Mouse (Mus musculus): Measurements from ENCODE around the gene Ino80d.
"Not testable (repeated sequence)": the region's sequence is repeated elsewhere in the genome, so short reads cannot be mapped to it uniquely, and the experiment has no call there.

Gene Ino80d

DNA sequence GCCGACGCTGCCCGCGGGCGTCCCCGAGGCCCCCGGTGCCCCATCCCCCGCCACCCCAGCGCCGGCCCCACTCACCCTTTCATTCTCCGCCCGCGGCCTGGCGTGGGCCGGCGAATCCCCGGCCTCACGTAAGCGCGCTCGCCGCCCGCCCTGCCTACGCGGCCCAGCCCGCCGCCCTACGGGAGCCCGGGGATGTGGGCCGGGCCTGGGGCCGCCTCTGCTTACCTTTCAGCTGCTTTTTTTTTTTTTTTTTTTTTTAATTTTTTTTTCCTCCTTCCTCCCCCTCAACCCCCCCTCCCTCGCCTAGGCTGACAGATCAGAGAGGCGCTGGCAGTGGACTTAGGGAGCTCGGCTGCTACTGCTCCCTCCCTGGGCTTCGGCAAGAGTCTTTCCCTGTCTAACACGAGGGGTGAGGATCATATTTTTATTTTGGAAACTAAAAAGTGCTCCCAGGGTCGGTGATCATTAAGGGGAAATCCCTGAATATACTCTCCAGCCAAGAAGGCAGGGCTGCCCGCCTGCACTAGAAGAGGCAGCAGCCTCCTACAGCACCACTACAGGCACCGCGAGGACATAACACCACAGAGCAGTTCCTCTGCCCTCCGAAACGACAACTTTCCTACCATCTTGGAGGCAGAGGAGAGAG lies at the start of gene Ino80d:
Ino80d (minus strand) TSS at position 532 of the 646 bp plus-strand sequence.
- DNase-seq = peak; percentile 77 to 90

DNA sequence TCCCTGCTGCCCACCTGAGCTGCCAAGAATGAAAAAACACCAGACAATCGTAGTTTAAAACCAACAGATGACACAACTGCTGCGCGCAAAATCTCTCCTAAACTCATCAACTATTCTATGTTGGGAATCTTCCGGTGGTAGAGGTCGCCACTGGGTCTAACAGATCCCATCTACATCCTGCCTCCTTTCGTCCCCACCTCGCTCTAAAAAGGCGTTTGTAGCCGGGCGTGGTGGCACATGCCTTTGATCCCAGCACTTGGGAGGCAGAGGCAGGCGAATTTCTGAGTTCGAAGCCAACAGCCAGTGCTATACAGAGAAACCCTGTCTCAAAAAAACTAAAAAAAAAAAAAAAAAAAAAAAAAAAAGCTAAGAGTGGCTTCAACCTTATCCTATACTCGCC lies 25.8 kb upstream of the Ino80d start:
- no peak for DNase-seq

DNA sequence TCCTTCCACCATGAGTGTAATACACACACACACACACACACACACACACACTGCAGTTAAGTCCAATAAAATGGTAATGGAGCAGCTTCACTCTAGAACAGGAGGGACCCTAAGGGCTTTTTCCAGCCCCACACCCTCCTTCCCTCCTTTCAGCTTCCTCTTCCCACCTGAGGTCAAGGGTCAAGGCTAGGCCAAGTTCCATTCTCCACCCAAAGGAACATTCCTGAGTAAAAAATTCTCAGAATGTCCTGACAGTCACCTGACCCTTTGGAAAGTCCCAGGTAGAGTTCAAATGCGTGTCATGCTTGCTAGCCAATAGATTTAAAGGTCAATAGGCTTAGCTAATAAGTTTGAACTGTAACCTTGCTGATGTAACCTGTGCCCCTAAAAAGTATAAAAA lies 24.1 kb upstream of the Ino80d start:
- not testable (repeated sequence) for DNase-seq

DNA sequence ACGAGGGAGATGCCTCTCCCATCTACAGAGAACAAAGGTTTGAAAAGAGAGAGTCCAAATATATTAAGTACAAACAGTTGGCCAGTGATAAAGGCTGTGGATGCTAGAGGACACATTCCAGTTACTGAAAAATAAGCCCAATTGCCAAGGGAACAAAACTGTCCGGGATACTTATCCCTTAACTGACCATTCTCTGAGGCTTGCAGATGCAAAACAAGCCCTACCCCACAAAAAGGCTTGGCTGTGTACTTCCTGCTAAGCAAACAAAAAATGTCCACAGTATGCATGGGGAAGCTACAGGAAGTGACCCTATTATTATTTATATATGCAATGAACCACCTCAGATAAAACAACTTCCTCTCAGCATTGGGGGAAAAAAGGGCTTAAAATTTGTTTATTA lies 23.5 kb upstream of the Ino80d start:
- no peak for DNase-seq

DNA sequence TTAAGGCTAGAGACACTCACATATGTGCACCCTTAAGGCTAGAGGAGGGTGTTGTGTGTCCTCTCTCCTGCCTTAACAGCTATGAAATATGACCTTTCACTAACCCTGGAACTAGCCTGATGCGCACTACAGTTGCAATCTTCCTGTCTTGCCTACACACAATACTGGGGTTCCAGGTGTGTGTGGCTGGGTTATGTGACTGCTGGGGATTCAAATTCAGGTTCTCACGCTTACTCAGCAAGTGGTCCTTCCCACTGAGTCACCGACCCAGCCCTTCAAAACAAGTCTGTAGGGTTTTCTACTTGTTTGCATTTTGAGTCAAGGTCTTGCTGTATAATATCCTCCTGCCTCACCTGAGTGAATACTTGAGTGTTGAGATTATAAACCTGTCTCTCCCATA lies 20.1 kb upstream of the Ino80d start:
- no peak for DNase-seq

DNA sequence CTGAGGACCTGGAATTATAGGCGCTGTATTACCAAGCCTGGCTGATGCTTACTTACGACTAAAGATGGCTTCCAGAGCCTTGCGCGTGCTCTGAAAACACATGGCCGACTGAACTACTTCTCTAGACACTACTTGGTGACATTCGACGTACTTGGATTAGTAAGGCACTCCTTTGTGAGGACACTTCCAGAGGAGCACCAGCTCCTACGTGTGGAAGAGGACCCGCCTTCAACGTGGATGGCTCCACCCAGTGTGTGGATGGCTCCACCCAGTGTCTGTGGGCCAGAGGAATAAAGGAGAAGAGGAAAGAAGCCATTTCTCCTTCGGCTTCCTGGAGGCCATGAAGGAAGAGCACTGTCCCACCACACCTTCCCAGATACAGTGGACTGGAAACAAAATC lies 17.3 kb upstream of the Ino80d start:
- DNase-seq = no peak

DNA sequence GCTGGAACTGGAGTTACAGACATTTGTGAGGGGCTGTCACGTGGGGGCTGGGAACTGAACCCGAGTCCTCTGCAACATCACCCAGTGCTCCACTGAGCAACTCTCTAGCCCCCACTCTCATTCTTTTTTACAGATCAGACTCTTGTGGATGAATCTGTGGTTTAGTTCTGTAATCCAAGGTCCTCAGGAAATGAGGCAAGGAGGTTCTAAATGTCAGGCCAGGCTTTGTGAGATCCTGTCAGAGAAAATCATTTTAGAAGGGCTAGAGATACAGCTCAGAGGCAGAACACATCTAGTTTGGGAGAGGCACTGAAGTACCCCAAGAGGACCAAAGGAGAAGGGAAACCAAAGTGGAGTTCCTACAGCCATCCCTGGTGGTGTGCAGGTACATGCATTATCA lies 16.4 kb upstream of the Ino80d start:
- no peak for DNase-seq

DNA sequence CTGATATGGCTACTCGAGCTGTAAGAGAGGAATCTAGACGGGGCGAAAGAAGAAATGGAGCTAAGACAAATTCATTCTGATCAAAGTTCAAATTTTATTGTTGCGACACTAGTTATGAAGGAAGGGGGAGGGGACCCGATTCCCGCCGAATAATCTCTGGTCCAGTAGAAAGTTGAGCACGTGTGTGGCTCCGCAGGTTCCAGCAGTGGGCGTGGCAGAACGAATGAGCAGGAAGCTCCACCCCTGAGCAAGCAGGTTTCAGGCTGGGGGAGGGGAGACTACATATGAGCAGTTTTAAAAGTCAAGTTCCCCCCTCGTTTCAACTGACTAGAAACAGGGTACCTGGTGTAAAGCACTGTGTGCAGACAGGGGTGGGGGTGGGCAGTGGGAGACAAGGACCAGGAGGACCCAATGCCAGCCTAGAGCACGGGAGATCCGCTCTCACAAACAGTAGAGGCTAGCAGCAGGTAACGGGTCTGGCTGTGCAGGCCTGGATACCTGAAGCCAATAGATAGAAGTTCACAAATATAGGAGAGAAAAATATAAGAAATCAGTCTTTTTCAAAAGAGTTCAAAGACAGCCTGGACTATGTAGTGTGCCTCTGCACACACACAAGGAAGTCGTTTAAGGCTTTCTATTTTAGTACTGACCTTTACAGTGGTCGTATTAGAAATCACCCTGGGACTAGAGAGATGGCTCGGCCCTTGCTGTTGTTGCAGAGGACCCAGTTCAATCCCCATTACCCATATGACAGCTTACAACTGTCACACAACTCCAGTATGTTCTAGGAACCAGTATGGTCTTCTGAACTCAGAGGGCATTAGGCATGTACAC lies 15.6 kb upstream of the Ino80d start:
- DNase-seq = peak; percentile 41 to 55

DNA sequence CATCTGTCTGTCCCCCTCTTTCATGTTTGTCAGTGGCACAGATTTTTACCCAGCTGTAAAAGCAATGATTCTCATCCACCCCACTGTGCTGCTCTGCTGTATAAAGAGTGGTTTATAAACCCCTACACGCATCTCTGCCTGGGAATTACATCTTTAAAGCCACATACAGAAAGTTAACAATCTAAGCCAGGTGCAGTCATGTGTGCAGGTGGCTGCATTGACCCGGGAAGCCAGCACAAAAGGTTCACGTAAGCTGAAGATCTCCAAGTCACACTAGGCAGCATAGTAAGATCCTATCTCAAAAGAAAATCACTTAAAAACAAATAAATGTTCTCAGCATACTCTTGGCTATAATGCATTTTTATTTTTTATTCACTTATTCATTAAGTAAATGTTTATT lies 14.8 kb upstream of the Ino80d start:
- peak in 1 of 2 experiments; percentile 11 for DNase-seq

DNA sequence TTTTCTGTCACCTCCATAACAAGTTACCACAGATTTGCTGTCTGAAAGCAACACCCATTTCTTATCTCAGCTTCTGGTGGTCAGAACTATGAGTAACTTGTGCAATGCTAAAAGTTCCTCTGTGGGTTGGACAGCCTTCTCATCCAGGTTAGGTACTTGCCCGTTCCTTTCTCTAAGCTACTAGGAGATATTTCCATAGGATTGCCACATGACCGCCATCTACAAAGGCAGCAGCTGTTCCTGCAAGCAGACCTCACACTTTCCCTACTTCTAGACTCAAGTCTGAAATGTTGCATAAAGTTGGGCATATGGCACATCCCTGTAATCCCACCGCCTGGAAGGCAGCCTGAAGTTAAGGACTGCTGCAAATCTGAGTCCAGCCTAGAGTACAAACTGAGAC lies 11.7 kb upstream of the Ino80d start:
- no peak for DNase-seq

DNA sequence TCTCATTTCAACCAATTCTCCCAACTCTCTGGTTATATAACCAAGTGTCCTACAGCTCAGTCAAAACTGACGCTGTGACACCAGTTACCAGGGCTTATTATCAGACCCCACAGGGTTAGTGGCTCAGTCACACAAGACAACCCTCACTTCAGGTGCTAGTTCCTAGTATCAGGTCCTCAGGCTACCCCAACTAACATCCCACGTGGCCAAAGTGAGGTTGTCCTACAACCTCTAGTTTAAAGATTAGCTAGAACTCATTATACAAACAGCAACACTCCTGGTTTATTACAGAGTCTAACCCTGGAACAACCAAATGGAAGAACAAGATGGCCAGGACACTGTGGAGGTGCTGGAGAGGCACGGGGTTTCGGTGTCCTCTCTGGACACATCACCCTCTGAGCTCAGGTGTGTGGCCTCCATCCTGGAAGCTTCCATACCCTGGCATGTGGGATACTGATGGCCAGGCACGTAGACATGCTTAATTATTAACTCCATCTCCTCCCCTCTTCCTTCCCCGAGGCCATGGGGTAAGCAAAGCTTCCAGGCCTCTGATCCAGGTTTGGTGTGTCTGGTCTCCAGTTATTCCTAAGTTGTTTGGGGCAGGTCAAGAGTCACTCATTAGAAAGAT lies 9.5 kb upstream of the Ino80d start:
- DNase-seq = peak; percentile 59 to 76

DNA sequence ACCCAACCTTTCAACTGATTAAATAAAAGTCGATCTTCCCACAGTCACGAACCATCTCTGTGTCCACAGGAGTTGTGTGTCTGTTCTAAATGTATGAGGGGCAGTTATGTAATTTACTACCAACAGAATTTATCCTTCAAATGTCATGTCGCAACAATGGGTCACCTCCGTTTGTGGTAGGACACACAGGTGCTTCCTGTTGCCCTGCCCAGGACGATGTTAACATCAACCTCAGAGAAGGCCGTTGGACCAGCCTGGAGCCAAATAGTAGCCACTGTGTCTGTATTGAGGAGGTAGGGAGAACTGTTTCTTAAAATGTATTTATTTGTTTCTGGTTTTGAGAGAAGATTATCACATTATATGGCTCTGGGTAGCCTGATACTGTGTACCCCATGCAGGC lies 7.5 kb upstream of the Ino80d start:
- no peak for DNase-seq

DNA sequence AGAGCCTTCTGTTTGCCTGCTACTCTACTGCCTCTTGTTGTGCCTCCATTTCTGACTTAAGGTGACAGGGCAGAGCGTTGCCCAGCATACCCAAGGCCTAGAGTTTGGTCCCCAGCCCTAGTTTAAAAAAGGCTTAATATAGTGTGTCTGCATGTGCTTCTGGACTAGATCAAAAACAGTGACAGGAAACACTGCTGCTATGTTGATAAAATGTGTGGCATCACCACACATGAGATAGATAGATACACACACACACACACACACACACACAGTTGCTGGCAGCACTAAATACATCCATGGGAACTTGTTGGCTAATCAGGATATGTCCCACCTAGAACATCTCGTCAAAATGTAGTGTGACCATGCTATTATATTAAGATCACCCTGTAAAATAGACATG lies 5.9 kb upstream of the Ino80d start:
- no peak for DNase-seq

DNA sequence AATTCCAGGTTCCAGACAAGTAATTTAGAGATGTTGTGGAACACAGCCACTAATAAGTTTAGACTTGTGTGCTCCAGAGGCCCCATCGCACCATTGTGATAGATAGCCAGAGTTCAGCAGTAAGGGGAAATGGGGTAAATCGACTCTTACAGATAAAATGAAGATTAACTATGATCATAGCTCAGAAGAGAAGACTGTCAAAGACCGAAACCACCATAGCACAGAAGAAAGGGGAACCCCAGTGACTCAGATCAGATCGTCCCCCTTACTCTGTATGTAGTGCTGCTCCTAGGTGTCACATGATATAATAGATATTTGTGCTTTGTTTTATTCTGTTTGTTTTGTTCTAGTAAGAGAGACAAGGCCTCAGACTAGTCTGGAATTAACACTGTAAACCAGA lies 5.2 kb upstream of the Ino80d start:
- DNase-seq = no peak

DNA sequence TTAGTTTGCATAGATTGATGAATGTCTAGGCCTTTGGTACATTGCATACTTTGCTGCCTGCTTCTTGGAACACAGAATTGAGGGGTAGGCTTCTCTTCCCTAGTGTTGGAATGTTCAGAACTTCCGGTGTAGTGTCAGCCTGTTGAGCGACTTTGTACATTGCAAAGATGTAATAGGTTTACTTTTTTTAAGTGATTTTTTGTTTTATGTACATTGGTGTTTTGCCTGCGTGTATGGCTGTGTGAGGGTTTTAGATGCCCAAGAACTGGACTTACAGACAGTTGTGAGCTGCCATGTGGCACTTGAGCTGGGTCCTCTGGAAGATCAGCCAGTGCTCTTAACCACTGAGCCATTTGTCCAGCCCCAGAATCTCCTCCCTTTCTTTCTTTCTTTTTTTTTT lies 1.1 kb upstream of the Ino80d start:
- DNase-seq = no peak

DNA sequence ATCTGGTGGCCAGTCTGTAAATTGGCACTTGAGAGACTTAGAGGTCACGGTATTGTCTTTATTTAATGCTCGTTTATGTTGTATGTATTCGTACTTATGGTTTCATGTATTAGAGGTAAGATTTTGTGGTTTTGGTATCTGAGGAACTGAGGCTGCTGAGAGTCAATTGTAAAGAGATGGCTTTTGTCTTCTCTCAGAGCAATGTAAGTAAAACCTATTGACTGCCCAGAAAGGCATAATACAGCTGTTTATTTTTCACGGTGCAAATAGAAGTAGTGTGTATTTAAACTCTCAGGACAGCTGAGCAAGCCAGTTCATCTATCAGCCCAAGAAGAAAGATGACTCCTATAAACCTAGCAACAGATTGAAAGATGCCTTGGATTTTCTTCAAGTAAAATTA lies 629 bp upstream of the Ino80d start:
- no peak for DNase-seq

DNA sequence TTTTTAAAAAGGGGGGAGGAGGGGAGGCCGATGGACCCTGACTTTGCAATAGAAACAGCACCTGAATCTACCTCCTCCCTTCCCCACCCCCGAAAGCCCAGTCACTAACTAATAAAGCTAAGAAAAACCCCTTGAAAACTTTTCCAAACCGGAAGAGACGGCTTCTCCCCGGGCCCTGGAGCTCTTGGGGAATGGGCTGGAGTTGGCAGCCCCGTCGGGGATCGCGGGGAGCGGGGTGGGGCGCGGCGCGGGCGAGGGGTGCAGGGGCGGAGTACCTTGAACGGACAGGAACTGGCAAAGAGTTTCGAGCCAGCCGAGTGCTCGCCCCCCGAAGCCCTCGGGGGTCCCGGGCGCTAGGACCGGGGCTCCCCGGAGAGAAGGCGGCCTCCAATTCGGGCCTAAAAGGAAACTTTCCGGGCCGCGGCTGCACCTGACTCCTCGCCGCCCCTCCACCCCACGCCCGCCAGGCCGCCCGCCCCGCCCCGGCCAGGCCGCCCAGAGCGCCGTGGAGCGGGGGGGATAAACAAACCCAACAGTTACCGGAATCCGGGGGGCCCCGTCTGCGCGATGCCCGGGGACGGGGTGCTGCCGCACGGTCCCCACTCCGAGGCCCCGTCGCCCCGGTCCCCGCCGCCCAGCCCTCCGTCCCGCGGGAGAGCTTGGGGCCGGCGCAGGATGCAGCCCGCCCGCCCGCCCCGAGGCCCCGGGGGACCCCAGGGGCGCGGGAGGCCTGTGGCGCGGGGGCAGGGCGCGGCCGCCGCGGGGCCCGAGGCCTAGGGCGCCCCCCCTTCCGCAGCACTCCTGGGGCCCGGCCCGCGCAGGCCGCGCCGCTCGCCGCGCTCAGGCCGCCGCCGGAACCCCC lies 962 bp downstream of the Ino80d start:
- DNase-seq = peak; percentile 59 to 81

DNA sequence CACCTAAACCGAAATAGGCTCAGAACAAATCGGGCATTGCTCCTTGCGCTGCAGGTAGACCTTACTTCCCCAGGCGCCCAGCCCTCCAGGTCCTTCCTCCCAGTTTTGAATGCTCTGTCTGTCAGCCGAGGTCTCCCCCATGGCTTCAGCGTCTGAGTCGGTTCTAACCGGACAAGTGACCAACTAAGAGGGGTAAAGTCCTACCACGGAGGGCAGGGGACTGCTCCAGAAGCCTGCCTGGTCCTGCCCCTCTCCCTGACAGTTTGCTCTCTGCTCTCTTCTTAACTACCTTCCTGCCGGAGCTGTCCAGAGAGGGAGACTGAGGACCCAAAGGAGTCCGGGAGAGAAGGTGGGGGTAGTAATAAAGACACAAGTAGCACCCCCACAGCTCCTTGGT lies 1.6 kb downstream of the Ino80d start:
- peak; percentile 70 to 90 for DNase-seq

DNA sequence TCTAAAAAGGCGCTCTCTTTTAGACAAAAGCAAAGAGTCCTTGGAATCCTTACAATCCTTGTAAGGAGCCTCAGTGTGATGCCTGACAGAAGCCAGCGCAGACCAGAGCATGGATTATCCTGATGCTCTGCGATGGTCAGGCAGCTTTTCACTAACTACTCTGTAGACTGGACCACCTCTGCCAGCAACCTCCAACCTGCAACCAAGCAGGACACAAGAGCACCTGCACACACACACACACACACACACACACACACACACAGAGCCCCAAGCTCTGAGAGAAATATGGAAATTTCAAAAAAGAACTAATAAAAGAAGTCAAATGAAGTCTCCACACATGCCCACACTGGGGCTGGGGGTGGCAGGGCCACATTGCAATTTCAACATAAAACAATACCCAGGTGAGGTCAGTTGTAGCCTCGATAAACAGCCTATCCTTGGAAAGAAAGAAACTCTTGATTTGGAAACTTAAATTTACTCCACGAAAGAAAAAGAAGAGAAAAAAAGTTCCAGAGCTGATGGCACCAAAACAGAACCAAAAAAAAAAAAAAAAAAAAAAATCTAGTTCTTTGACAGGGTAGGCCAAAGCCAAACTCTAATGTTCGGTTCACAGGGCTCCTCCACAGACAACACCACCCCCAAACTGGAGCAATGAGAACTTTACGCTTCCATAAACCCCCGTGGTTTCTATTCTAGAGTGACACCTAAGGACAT lies 2.2 kb downstream of the Ino80d start:
- DNase-seq = no peak

DNA sequence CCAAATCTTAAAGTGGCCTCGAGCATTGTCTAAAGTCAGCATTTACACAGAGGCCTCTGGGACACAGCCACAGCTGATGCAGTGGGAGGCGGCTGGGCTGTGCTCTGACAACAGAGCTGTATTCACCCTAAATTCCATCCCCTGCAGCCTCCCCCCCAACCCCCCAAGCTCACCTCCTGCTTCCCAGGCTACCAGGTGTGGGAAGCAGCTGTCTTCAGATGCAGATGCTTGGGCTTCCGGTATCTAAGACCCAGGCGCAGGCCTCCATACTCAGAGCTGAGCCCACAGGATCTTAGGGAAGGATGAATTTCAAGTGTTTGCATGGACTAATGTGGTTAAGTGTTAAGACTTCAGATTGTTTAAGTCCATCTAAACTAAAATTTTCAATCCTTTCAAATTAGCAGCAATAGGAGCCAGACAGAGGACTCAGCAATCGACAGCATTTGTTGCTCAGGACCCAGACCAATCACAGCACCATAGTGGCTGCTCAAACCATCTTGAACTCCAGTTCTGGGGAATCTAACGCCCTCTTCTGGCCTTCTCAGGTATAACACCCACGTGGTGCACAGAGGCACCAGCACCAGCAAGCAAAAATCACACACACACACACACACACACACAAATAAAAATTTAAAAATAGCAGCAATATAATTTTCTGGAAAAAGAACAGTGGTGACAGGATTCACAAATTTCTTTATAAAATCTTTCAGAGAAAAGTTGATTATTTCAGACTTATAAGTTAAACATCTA lies 3.8 kb downstream of the Ino80d start:
- DNase-seq = peak in 1 of 2 experiments; percentile 44

DNA sequence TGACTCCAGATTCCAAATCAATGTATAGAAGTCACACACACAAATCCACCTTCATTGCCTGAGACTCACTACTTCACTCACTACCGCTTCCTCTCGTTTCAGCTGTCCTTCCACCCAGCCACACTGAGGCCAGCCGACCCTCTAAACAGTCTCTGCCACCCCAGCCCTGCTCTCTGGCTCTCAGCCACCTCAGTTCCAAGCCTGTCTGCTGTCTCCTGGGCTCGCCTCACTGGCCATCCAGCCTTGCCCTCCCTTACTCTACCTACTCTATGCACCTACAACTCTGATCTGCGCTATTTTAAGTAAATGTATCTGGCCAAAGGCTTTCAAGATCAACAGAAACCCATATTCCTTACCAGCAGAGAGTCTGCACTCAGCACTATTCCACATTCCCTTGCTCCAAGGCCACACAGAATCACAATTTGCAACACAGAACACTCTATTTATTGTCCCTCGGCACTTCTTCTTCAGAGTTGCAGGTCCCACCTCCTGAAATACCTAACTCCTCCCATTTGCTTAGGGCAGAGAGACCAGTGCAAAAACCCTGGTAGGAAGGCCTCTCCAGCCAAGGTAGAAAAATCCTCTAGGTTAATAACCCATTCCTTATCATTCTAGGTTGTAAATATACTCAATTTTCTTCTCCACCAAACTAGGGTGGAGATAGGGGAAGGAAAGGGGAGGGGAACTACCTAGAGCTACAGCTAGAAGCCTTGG lies 6.7 kb downstream of the Ino80d start:
- peak in 1 of 2 experiments; percentile 12 for DNase-seq
